Mouse (Mus musculus) ES-E14 (cell line): ENCODE data around the gene H1f0. TPM values are rescaled to one million over a fixed set of nuclear protein-coding genes. Genes with fewer than 3 reads are reported as not detected.

Source experiments
- DNase-seq: peaks from one replicate; pipeline ENCODE4 v3.0.0-alpha.2; 2013; ENCODE audit warnings: low read depth, low spot score
- H3K27ac ChIP-seq: 2 replicates; pipeline ENCODE4 v1.5.1; 2012; ENCODE audit warnings: low read depth, mild to moderate bottlenecking, low read length, moderate library complexity, mixed read lengths; ENCODE audit not compliant: poor library complexity, insufficient read depth, severe bottlenecking
- H3K36me3 ChIP-seq: 2 replicates; pipeline ENCODE4 v1.6.1; 2012; ENCODE audit warnings: mild to moderate bottlenecking, low read length, moderate library complexity, mixed read lengths; ENCODE audit not compliant: control insufficient read depth, poor library complexity, insufficient read depth, severe bottlenecking
- H3K4me1 ChIP-seq, 2 experiments: fragments of 150-350 bp in 1 of 2; sonication (generic) in 1 of 2; 2 replicates each; pipeline ENCODE4 v1.6.1; 2012; ENCODE audit warnings: low read length in 2 of 2, mild to moderate bottlenecking in 1 of 2, mixed read lengths in 1 of 2; ENCODE audit not compliant: control insufficient read depth in 2 of 2, insufficient read depth in 2 of 2, poor library complexity in 1 of 2
- H3K4me3 ChIP-seq, 2 experiments: fragments of 150-350 bp in 1 of 2; sonication (generic) in 1 of 2; 2 replicates each; pipeline ENCODE4 v1.5.1; 2012; ENCODE audit warnings: low read length in 2 of 2, low read depth in 1 of 2, mild to moderate bottlenecking in 1 of 2, mixed read lengths in 1 of 2; ENCODE audit not compliant: insufficient read depth in 1 of 2, poor library complexity in 1 of 2, severe bottlenecking in 1 of 2
- H3K9ac ChIP-seq: 2 replicates; pipeline ENCODE4 v1.6.1; 2012; ENCODE audit warnings: low read depth, mild to moderate bottlenecking, low read length, mixed read lengths; ENCODE audit not compliant: poor library complexity, insufficient read depth, severe bottlenecking
- H3K9me3 ChIP-seq: fragments of 150-350 bp; sonication (generic); 2 replicates; pipeline ENCODE4 v1.6.1; 2012; ENCODE audit warnings: low read depth, mild to moderate bottlenecking, low read length; ENCODE audit not compliant: control insufficient read depth, insufficient read depth
- CHD2 ChIP-seq: IDR thresholded peaks from 2 replicates; pipeline ENCODE4 v1.6.1; 2014; ENCODE audit warnings: mild to moderate bottlenecking, low read depth, low read length, inconsistent platforms
- HCFC1 ChIP-seq: IDR thresholded peaks from 2 replicates; pipeline ENCODE4 v1.6.1; 2012; ENCODE audit warnings: low read length, inconsistent platforms, borderline replicate concordance; ENCODE audit not compliant: insufficient read depth
- MAFK ChIP-seq: IDR thresholded peaks from 2 replicates; pipeline ENCODE4 v1.6.1; 2014; ENCODE audit warnings: mild to moderate bottlenecking, low read depth, low read length, inconsistent platforms; ENCODE audit not compliant: insufficient read depth
- ZC3H11A ChIP-seq: IDR thresholded peaks from 2 replicates; pipeline ENCODE4 v1.6.1; 2012; ENCODE audit warnings: low read depth, mild to moderate bottlenecking, inconsistent platforms, low read length, borderline replicate concordance
- ZNF384 ChIP-seq: IDR thresholded peaks from 2 replicates; pipeline ENCODE4 v1.6.1; 2012; ENCODE audit warnings: low read depth, low read length, inconsistent platforms
- in situ Hi-C, 2 experiments: fragments of 600-800 bp; cut with MboI; formaldehyde crosslinking; loops; one replicate each; pipeline ENCODE4 v1.15.1; 2025; ENCODE audit warnings: low sequenced_read_pairs in 2 of 2, inconsistent platforms in 1 of 2; ENCODE audit not compliant: unreplicated experiment in 2 of 2
- total RNA-seq: library from RNA; depleted of rRNA; stranded (reverse); fragments of 300-350 nt; gene quantifications from 2 replicates; pipeline ENCODE4 v1.2.3, GENCODE M21; 2012

H1f0 gene
- total RNA-seq, 1 experiment: 41.0 TPM

DNA sequence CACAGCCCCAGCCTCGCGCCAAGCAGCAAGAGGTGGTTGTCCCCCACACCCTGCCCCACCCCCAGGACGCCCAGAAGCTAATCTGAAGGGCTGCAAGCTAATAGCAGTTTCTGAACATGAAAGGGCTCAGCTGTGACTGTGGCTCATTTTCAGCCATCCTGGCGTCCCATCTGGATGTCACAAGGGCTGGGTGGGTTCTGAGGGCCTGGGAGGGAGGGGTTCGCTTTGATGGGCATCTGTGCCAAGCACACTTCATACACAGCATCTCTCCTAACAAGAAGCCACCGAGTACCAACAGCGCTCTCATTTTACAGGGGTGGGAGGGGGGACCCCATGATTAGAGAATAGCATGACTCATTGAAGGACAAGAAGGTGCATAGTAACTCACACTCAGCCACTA lies 14.9 kb upstream of the H1f0 start:
- H3K27ac ChIP-seq: no peak overlapping the region
- no peaks in the 10 kb centered on the region for H3K36me3 ChIP-seq
- TF ChIP-seq ZNF384 (no peak), CHD2 (no peak), ZC3H11A (no peak), HCFC1 (no peak), MAFK (no peak)
- H3K9me3 ChIP-seq: no peaks in the 10 kb centered on the region
- in situ Hi-C loops: no loop called here
- H3K4me1 ChIP-seq: peaks cover 0 to 2% of the 10 kb centered on the region in 2 experiments; a peak in 1 of 4 replicates
- DNase-seq: no peak
- H3K4me3 ChIP-seq: no peak overlapping the region
- no peak overlapping the region for H3K9ac ChIP-seq

DNA sequence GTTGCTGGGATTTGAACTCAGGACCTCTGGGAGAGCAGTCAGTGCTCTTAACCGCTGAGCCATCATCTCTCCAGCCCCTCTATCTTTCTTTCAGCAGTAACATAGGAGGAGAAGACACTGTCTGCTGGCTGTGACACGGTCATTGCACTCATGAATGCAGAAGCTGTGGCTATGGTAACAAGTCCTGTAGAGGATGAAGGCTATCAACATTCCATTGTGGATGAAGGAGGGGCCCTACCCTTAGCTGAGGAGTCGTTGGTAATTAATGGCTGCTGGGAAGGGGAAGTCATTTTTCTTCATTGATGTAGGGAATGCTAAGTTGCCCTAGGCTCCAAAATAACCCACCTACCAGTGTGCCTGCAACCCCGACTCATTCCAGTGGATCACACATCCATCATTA lies 10.1 kb upstream of the H1f0 start:
- H3K36me3 ChIP-seq: no peaks in the 10 kb centered on the region
- in situ Hi-C loops: no loop called here
- H3K9me3 ChIP-seq: no peaks in the 10 kb centered on the region
- no peak overlapping the region for H3K9ac ChIP-seq
- no peaks in the 10 kb centered on the region; a peak in 1 of 4 replicates for H3K4me1 ChIP-seq
- TF ChIP-seq HCFC1 (no peak), MAFK (no peak), CHD2 (no peak)
- H3K27ac ChIP-seq: no peak overlapping the region
- no peak overlapping the region for H3K4me3 ChIP-seq
- DNase-seq: no peak

- H3K27ac ChIP-seq: no peak overlapping the region
- H3K4me3 ChIP-seq: no peak overlapping the region
- H3K36me3 ChIP-seq: no peaks in the 10 kb centered on the region
- H3K4me1 ChIP-seq: no peaks in the 10 kb centered on the region; a peak in 1 of 4 replicates
- no peaks in the 10 kb centered on the region for H3K9me3 ChIP-seq
- DNase-seq: no peak
- TF ChIP-seq ZC3H11A (no peak), HCFC1 (no peak), MAFK (no peak), ZNF384 (no peak), CHD2 (no peak)
- H3K9ac ChIP-seq: no peak overlapping the region
- in situ Hi-C loops: no loop called here
These were observed 9.4 kb upstream of the H1f0 start for GRCm38 (mm10) chr15:79018886-79019285.

DNA sequence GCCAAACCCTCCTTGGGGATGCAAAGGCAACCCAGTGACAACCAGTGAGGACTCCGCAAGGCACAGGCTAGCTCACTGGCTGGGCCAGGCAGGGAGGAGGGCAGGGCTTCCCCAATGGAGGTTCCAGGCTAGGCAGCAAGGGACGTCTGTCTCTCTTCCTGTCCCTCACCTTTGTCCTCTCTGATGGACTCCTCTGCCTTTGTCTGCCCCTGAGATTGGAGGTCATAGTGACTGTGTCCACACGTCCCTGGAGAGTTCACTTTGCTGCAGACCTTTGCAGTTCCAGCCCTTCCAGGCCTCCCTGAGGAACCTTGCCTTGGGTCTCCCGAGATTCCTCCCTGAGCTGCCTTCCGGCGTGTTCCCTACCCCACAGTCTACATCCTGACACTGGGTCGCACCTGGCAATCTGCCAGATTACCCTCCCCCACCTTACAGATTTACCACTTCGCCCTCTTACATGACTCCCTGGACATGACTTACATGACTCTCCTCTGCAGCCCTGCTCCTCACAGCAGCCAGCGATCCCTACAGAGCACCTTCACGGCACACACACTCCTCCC lies 5.5 kb upstream of the H1f0 start:
- Histone ChIP-seq H3K4me1 (peaks cover 5 to 11% of the 10 kb centered on the region in 2 experiments; a peak in 1 of 4 replicates), H3K9ac (no peak overlapping the region), H3K36me3 (no peaks in the 10 kb centered on the region), H3K9me3 (no peaks in the 10 kb centered on the region), H3K4me3 (no peak overlapping the region), H3K27ac (no peak overlapping the region)
- no peak for TF ChIP-seq HCFC1
- in situ Hi-C loops: no loop called here
- no peak for DNase-seq

DNA sequence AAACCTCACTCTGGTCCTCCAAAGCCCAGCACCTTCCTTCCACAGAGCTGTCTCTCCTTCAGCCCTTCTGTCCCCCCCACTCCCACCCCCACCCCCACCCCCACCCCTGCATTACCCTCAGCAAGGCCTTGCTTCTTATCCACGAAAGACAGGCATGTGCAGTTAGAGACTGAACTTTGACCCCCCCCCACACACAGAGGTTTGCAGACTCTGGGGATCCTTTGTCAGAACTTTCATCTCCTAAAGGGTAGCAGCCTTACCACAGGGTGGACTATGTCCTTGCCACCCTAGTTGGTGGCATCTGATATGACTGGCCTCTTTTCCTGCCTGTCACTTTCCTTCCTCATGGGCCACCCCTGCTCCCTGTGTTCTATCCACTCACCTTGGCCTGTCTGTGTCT lies 4.9 kb upstream of the H1f0 start:
- TF ChIP-seq ZNF384: no peak
- no peak for TF ChIP-seq HCFC1
- TF ChIP-seq ZC3H11A: no peak
- TF ChIP-seq CHD2: no peak
- no peak for TF ChIP-seq MAFK
- in situ Hi-C loops: no loop called here
- peaks cover 5 to 11% of the 10 kb centered on the region in 2 experiments; a peak in 1 of 4 replicates for H3K4me1 ChIP-seq

More for the DNA sequence above, 4.9 kb upstream of the H1f0 start:
- H3K9me3 ChIP-seq: no peaks in the 10 kb centered on the region
- no peak overlapping the region for H3K9ac ChIP-seq
- DNase-seq: no peak
- H3K4me3 ChIP-seq: no peak overlapping the region
- no peak overlapping the region for H3K27ac ChIP-seq
- no peaks in the 10 kb centered on the region for H3K36me3 ChIP-seq
